Mouse (Mus musculus) testis, adult 2 months (tissue): ENCODE results near the gene Lin37.

Source experiments
- CTCF ChIP-seq: fragments of 200-500 bp; IDR thresholded peaks from 2 replicates; pipeline ENCODE4 v1.5.1; 2012; ENCODE audit warnings: low read depth, mild to moderate bottlenecking, inconsistent platforms, low read length, moderate library complexity; ENCODE audit not compliant: control insufficient read depth, insufficient read depth, insufficient replicate concordance
- POLR2A ChIP-seq: fragments of 200-500 bp; IDR thresholded peaks from 2 replicates; pipeline ENCODE4 v1.6.1; 2012; ENCODE audit warnings: low read depth, mild to moderate bottlenecking, inconsistent platforms, low read length, moderate library complexity; ENCODE audit not compliant: control insufficient read depth

GRCm38 (mm10) chr7:30533941-30534632, 25.6 kb downstream of the Lin37 start:
- no peak for TF ChIP-seq CTCF
- TF ChIP-seq POLR2A, result no peak
